Mouse (Mus musculus) induced T-regulatory cell, adult 2 months (primary cell): ENCODE measurements around the gene Klhl32.
A peak's percentile ranks its signal among the peaks of the same experiment; 100 is the strongest.
"Not testable (repeated sequence)": the region's sequence is repeated elsewhere in the genome, so short reads cannot be mapped to it uniquely, and the experiment has no call there.

Experiments
- DNase-seq: peaks from one replicate; pipeline ENCODE4 v3.0.0-alpha.2; 2012; ENCODE audit warnings: low read depth

Gene Klhl32

DNA sequence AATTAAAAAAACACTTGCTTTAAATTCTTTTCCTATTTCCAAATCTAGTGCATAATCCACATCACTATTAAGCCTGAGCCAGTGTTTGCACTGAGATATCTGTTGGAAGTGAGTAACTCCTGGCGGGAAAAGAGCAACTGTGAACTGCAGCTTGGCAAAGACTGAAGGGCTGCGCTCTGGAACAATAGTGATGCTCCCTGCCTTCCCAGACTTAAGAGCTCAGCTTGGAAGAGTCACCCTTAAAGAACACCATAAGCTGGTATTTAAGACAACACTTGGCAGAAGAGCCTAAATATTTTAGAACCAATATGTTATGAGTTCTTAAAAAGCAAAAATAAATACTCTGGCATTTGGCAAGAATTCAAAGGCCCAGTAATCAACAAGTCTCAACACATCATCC is 55.7 kb downstream of the Klhl32 start:
- no peak for DNase-seq

DNA sequence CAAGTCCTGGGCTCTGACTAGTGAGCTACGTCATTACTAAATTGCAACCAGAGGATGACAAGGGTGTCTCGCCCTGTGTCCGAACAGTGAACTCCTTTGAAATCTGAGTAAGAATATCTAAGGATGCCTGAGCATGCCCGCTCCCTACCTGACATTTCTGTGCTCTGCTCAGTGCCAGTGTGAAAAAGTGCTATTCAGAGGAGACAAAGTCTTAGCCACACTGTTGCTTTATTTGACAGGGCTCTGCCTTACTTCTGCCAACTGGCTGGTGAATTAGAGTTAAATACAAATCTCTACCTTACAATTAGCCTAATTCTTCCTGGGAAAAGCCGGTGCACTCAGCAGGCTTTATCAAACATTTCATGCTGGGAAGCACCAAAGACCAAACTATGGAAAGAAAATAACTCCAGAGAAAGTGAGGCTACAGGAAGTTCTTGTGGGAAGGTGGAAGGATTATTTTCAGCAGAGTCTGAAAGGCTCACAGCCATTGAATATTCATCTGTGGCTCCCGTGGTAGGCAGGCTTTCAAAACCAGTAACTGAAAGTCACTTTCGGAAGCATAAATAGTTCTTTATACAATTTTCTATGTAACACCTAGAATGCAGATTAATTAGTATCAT is 57.1 kb downstream of the Klhl32 start:
- no peak for DNase-seq

DNA sequence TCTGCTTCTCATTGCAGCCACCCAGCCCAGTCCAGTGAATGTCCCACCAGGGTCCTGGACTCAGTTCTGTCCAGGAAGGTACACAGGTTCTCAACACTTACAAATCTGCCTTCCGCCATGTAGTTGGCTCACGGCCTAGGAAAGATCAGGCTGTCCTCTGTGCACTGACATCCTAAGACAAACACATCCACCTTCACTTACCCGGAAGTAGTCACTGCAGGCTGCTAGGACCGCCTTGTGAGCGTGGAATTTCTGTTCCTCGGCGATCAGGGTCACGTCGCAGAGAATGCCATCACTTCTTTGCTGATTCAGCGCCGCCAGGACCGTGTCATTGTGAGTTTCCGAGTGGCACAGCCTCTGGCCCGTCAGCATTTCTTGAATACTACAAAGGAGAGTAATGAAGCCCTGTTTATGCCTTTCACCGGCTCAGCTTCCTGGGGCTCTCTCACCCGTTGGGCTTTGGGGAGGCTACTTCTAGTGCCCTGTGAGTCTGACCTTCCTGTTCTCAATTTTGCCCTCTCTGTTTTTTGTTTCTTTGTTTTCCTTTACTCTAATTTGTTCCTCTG is 58.4 kb downstream of the Klhl32 start:
- DNase-seq: no peak

DNA sequence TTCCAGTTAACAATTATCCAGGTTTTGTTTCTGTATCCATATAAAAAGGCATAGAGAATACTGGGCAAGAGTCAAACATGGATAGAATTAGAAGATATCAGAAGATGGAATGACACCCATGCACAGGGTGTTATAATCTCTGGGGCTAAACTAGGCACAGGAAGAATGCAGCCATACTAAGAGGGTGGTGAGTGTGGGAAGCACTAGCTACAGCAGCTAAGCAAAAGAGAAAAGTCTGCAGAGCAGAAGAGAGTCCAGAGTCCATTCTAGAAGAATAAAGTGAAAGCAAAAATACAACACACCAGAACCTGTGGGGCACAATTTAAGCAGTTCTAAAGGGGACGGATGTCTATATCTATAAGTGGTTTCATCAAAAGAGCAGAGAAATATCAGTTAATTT is 61.6 kb downstream of the Klhl32 start:
- DNase-seq: no peak

DNA sequence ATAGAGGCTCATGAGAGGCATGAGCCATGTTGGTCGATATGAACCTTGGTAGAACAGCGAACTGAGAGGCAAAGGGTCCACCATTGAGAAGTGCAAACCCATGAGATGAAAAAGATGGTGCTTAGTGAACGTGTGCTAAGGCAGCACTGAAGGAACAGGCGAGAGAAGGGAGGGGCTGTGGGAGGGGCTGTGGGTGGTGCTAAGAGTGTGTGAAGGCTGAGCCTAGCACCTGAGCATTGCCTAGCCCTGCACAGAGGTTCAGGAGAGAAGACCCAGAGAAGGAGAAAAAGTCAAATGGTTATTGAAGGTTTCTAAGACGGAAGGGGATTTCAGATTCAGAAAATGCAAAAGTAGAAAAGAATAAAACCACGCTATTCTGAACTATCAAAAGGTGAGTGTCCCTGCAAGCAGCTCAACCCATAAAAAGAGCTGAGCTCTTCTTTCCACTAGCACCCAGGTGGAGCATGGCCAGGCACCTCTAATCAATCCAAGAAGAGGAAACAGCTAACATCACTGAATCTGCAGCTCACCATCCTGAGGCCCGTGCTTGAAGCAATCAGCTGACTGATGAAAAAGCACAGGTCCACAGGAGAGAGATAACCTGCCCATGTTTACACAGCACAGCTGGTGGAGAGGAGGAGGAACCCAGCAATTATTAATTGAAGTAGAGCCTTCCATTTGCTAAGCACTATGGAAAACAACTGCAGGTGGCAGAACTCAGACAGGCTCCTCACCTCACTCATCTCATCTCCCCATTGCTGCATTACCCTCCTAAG is 65.0 kb downstream of the Klhl32 start:
- no peak for DNase-seq

DNA sequence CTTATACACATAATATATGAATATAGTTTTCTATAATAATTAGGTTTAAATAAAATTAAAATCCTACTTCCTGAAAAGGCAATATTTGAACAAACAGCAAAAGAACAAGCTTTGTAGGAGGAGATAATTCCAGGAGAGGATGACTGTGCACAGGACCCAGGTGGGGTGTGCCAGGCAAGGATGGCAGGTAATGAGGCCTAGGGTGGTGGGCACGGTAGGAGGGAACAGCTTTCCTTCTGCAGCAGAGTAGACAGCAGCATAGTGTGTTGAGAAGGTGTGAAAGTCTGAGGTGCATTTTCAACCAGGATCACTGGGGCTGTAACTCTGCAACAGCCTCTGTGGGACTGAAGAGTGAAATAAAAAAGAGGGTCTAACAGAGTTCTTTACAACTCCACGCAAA is 85.0 kb downstream of the Klhl32 start:
- DNase-seq: no peak

DNA sequence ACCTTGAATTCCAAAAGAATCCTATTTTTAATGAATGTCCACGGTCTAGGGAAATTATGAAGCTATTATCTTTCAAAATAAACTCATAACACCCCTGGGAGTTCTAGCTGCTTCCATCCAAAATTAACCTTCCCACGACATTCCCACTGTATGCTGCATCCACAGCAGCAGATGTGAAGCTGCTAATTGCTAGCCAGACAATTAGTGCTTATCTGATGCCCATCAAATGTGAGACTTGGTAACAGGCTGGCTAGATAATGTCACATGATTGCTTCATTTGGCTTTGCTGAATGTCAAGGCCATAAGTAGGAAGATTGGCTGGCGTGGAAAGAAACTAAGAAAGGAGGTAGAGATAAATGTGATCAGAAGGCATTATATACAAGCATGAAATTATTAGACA is 85.5 kb downstream of the Klhl32 start:
- DNase-seq: no peak

DNA sequence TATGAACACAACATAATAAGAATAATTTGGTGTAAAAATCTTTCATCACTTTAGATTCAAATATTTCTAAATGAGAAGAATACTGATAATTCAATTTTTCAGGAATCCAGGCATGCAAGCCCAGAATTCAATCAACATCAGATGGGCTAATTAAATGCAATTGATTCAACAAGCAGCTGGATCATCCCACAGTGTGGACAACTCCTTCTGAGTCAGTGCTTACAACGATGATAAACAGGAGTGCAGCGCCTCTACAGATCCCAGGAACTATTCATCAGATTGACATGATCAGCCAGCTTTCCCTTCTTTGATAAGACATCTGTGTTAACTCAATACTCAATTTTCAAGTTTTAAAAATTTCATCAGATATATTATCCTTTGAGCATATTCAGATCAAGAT is 86.4 kb downstream of the Klhl32 start:
- DNase-seq: no peak

DNA sequence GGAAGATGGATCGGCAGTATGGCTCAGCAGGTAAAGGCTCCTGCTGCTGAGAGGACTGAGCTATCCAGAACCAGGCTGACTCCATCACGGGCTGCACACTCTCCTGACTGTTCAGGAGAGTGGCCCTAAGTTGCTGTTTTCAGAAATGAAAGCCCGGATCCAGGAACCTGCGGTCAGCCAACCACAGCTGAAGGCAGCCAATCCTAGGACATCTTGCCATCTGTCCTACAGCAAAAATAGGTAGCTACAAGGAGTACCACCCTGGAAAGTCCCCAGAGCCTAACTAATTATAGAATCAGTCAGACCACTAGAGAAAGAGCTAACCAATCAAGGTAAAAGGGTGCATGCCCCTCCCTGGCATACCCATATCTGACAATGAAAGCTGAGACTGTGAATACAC is 87.5 kb downstream of the Klhl32 start:
- no peak for DNase-seq

DNA sequence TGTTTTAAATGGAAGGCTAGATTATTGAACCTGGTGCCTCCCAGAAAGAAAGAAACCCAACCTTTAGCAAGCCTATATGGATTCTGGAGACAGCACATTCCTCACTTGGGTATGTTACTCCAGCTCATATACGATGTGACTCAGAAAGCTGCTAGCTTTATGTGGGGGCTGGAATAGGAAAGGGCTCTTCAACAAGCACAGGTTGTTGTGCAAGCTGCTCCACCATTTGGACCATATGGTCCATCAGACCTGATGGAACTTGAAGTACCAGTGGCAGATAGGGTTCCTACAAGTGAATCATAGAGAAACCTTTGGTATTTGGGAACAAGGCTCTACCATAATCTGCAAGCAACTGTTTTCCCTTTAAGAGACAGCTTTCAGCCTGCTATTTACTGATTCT is 92.0 kb downstream of the Klhl32 start:
- DNase-seq: no peak

DNA sequence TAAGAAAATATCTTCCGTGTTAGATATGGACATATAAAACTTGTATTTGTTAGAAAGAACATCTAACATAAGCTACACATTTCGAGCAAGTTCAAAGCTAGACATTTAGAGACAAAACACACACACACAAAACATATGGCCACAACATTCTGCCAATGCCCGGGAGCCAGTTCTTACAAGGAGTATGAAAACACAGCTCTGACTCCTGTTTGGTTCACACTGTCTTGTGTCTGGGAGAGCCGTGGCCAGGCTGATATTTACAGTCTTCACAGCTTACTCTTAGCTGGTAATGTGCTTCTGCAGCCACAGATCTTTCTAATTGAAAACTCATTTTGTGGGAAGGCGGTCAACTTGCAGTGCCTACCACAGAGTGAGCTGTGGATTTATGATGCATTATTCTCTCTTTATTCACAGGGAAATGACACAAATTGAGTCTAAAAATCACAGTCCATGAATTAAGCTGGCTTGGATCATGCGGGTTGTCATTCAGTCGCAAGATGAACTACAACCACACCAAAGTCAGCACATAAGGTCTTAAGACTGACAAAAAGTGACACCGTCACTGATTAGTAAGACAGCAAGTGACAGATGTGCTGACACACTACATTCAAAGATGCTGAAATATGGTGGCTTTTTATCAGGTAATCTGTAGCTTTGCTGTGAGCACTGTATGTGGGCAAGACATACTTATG is 98.3 kb downstream of the Klhl32 start:
- no peak for DNase-seq

DNA sequence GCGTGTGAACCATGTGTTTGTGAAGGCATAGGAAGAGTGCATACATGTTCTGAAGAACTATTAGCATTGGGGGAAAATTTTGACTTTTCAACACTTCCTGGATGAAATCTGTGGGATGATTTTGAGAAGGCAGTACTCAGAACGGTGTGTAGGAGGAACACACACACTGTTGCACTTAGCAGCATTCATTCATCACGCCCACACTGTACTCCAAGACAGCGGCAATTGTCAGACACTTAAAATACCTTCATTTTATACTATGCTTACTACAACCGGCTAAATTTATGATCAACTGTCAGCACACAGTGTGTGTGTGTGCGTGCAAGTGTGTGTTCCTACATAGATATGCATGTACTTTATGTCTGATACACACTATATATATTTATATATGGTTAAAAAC is 113.8 kb downstream of the Klhl32 start:
- no peak for DNase-seq

DNA sequence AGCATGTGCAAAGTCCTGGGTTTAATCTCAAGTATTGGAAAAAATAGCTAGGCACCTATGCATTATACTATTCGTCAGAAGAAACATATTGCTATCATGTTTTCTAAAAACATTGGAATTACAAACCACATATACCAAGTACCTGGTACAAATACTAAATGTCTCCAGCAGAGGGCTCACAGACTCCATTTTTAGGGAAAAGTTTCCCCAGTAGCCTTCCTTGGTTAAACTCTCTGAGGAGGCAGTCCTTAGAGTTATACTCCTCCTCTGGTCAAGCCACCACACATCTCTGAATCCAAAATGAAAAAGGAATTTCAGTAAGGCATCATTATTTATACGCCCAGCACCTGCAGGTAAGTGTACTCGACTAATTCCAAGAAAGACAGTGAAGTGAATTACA is 130.1 kb downstream of the Klhl32 start:
- peak; percentile 14 for DNase-seq

DNA sequence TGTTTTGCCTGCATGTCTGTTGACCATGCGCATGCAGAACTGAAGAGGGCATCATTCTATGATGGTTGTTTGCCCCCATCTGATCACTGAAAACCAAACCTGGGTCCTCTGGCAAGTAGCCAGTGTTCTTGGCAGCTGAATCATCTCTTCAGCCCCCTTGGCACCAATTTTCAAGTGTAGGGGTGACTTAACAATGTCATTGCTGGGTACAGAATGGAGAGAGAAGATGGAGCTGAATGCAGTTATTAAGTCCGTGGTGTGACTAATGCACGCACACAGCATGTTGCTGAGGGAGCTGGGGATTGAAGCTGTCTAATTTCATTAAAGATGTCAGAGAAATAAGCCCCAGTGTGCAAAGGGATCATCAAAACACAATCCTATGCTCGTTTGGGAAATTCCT is 135.4 kb downstream of the Klhl32 start:
- no peak for DNase-seq

DNA sequence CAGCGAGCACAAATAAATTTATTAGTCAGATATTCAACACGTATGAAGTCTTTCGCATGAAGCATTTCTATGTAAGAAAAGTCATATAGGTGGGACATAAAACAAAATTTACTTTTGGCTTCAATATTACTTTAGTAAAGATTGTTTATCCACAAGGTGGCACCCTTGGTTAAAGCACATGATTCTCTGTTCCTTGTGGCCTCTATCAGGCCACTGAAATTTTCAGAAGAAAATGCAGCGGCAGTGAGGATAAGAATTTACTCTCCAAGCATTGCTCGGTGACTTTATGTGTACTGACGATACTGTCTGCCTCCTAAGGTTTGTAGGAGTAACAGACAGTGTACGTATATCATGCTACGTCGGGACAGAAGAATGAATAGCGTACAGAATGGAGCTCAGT is 136.6 kb downstream of the Klhl32 start:
- no peak for DNase-seq

DNA sequence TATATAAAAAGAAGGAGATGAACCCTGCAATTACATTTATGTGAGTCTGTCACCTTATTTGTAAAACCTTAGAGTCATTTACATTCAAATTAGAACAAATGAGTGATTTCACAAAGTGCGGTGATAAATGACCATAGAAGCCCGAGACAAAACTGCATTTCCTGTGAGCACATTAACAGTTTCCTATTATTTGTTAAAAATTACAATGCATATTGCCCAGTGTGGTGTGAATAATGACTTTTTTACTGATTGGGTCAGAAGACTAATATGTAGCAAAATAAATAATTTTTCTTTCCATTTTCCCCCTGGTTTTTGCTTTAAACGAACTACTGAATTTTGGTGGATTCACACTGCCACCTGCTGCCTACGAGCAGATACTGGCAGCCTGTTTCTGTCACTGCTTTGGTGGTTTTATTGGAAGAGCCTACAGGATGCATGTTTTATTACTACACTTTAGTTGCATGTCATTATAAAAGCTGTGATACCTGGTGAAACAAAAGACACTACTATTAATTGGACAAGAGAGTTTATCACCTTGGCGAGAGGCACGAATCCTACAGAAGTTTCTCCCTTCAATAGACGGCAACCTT is 152.3 kb downstream of the Klhl32 start:
- DNase-seq: peak; percentile 1

DNA sequence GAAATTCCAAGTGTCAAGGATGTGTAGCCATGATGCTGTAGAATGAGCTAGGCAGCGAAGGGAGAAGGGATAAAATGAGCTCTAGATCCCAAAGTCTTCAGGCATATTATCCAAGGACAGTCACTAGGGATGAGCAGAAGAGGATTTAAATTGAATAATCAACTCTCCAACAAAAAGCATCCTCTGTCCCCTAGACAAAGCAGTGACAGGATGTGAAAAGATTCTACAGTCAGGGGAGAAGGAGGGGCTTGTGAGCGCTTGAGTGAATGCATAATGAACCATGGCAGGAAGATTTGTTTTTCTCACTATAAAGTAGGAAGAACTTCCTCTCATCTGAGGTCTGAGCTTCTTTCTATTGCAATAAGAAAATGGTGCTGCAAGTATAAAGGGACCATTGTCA is 170.8 kb downstream of the Klhl32 start:
- DNase-seq: no peak

DNA sequence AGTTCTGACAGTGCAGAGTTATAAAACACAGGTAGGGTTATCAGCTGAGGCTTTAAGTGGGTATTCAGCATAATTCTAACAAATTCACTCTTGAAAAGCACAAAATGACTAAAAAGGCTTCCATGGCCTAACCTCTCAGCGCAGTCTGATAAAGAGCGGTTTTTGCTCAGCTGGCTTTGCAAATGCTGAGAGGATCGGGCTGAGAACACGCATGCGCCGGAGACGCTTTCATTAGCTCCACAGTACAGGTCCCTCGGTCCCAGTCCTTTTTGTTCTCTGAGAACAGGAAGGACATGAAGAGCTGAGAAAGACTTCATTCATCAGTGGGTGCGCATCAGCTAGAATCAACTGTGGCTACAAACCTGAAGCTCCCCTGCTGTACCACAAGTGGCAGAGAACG is 180.9 kb downstream of the Klhl32 start:
- DNase-seq: no peak

DNA sequence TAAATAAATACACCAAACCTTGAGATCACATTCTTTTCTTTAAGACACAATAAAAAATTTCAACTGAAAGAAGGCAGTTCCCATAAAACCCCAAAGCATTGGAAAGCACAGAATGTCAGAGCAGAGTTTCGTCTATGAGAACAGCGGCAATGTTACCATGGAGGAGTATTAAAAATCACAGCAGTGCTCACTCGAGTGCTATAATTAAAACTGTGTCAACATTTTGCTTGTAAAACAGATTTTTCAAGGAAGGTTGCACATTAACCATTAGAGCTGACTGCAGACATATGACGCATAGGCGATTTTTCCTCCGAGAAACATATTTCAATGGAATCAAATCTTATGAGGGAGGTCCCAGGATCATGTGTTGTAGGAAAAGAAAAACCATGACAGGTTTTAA is 191.7 kb downstream of the Klhl32 start:
- no peak for DNase-seq

DNA sequence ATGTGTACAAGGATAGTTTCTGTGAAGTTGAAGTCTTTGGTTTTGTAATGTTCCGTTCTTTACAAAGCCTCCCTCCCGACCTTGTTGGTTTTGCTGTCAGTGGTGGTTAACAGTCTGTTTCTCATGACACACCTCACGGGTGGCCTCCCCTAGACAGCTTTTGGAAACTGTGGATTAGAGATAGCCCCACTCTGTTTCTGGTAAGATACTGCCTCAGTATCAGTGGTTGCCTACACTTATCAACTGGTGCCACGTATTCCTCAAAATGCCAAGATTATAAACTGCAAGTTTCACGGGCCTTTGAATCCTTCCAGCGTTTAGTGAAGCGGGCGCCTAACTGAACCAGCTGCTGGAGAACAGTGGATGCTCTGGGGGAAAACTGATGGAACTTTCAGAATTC is 206.2 kb downstream of the Klhl32 start:
- DNase-seq: not testable (repeated sequence)

DNA sequence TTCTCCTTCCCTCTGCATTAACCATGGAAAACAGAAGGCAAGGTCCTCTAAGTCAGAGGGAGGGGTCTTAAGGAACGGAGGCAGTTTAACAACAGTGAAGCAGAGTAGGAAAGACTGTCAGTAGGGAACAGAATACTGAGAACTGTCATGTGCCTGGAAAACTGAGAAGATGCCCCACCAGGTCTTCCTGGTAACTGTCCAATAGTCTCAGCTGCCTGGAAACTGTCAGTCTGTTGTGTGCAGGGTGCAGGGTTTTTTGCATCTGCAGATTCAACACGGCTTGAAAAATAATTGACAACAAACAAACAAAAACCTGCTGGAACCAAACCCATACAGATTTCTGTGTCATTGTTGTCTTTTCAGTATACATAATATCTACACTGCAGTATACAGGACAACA is 208.6 kb downstream of the Klhl32 start:
- no peak for DNase-seq

DNA sequence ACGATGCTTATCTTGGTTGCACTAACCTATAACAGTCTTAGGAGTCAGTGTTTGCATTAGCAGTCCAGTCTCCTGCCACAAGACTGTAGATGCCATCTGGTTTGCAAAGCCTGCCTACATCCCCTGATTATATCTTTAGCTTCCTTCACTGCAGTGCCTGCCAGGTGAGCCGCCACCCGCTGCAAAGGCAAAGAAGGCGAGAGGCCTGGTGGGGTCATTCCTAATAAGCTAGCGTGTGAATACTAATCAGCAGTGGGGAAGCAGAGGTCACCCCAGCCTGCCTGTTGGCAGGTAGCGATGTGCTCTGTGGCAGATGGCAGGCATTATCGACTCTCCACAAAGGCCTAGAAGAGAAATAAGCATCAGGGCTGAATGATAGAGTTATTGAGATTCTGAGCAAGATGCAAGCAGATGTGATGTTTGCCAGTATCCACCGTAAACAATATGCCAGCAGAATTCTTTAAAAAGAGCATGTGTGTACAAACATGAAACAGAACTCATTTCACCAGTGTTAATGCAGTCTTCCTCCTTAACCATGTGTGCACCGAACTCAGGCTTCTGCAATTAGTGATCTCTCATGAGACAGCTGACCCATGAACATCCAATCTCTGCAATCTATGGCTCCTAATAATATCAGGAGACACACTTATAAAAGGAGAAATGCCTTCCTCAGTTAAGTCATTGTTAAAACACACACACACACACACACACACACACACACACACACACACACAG is 219.6 kb downstream of the Klhl32 start:
- no peak for DNase-seq
